In genomic region chr1:85824905-85825304, GRCm38 (mm10) we compare ENCODE assay signal across 22 mouse cellular contexts.
"Had no signal": no experiment of that assay in that cellular context is flagged by ENCODE, and none has a peak within 500 bp of the region (broad histone marks: within the 10 kb centered on the region; RNA-seq: fewer than 3 reads in every experiment).

No protein-coding gene starts in this region.

- H3K9me3 ChIP-seq: limb, embryonic 12.5 days; limb, embryonic 15.5 days; midbrain, embryonic 12.5 days; midbrain, embryonic 15.5 days; neural tube, embryonic 12.5 days; neural tube, embryonic 15.5 days had no signal

- H3K4me2 ChIP-seq: limb, embryonic 12.5 days; limb, embryonic 15.5 days; liver, embryonic 11.5 days; midbrain, embryonic 12.5 days; midbrain, embryonic 15.5 days; neural tube, embryonic 12.5 days; neural tube, embryonic 15.5 days had no signal

- DNase-seq: kidney, adult 2 months; kidney, postnatal 25 days; left cerebral cortex, postnatal 4 days; liver, postnatal 0 days; right cerebral cortex, adult 18-20 months; right cerebral cortex, postnatal 14 days; right cerebral cortex, postnatal 4 days; thymus, adult 2 months; thymus, postnatal 14 days; thymus, postnatal 4 days had no signal

- H3K9ac ChIP-seq: limb, embryonic 12.5 days; limb, embryonic 15.5 days; liver, embryonic 14.5 days; liver, postnatal 0 days; midbrain, embryonic 12.5 days; midbrain, embryonic 15.5 days; neural tube, embryonic 12.5 days; neural tube, embryonic 15.5 days had no signal

- H3K4me3 ChIP-seq: limb, embryonic 12.5 days; limb, embryonic 15.5 days; midbrain, embryonic 12.5 days; midbrain, embryonic 15.5 days; neural tube, embryonic 12.5 days; neural tube, embryonic 15.5 days had no signal

- H3K4me1 ChIP-seq: limb, embryonic 12.5 days; limb, embryonic 15.5 days; midbrain, embryonic 12.5 days; midbrain, embryonic 15.5 days; neural tube, embryonic 12.5 days; neural tube, embryonic 15.5 days had no signal

- H3K27me3 ChIP-seq: limb, embryonic 12.5 days; limb, embryonic 15.5 days; midbrain, embryonic 12.5 days; midbrain, embryonic 15.5 days; neural tube, embryonic 12.5 days; neural tube, embryonic 15.5 days had no signal

- H3K27ac ChIP-seq: kidney, postnatal 0 days; limb, embryonic 12.5 days; limb, embryonic 15.5 days; liver, embryonic 14.5 days; macrophage; midbrain, embryonic 12.5 days; midbrain, embryonic 15.5 days; neural tube, embryonic 12.5 days; neural tube, embryonic 15.5 days; stomach, postnatal 0 days had no signal

- ATAC-seq: intestine, postnatal 0 days; liver, postnatal 0 days; midbrain, embryonic 15.5 days had no signal
